Mouse (Mus musculus) T-cell, adult 2 months (primary cell): ENCODE results near the gene Dolpp1.

Experiments
- DNase-seq: peaks from one replicate; pipeline ENCODE4 v3.0.0; 2022; ENCODE audit warnings: low spot score

Dolpp1 gene

GRCm38 (mm10) chr2:30392114-30392576, at the start of gene Dolpp1:
Gene Dolpp1 (plus strand): TSS chr2:30392254.
- peak; percentile 99 for DNase-seq

- DNase-seq, result no peak
Observed at GRCm38 (mm10) chr2:30342544-30342943, 49.5 kb upstream of the Dolpp1 start.

GRCm38 (mm10) chr2:30343601-30344137, 48.4 kb upstream of the Dolpp1 start:
- no peak for DNase-seq

GRCm38 (mm10) chr2:30345971-30346676, 45.9 kb upstream of the Dolpp1 start:
- DNase-seq, result no peak

GRCm38 (mm10) chr2:30349196-30349595, 42.9 kb upstream of the Dolpp1 start:
- DNase-seq, result no peak

GRCm38 (mm10) chr2:30351149-30351548, 40.9 kb upstream of the Dolpp1 start:
- DNase-seq, result no peak

- no peak for DNase-seq
Observed at GRCm38 (mm10) chr2:30355861-30356260, 36.2 kb upstream of the Dolpp1 start.

GRCm38 (mm10) chr2:30356266-30356665, 35.8 kb upstream of the Dolpp1 start:
- DNase-seq, result no peak

GRCm38 (mm10) chr2:30356906-30357305, 35.1 kb upstream of the Dolpp1 start:
- DNase-seq, result no peak

- DNase-seq, result no peak
Observed at GRCm38 (mm10) chr2:30357552-30358510, 34.2 kb upstream of the Dolpp1 start.

GRCm38 (mm10) chr2:30358533-30359531, 33.2 kb upstream of the Dolpp1 start, which contains the start of gene Sh3glb2:
Gene Sh3glb2 (minus strand): TSS chr2:30359337.
- DNase-seq, result peak; percentile 82

- DNase-seq, result no peak
Observed at GRCm38 (mm10) chr2:30360626-30361025, 31.4 kb upstream of the Dolpp1 start.

- no peak for DNase-seq
Observed at GRCm38 (mm10) chr2:30362865-30363264, 29.2 kb upstream of the Dolpp1 start.

- DNase-seq, result peak; percentile 95
Observed at GRCm38 (mm10) chr2:30363773-30364650, 28.0 kb upstream of the Dolpp1 start, which contains the start of gene Miga2. Gene Miga2 (plus strand): TSS chr2:30364233.

GRCm38 (mm10) chr2:30365281-30366069, 26.6 kb upstream of the Dolpp1 start:
- no peak for DNase-seq

- no peak for DNase-seq
Observed at GRCm38 (mm10) chr2:30366203-30366602, 25.9 kb upstream of the Dolpp1 start.

GRCm38 (mm10) chr2:30371544-30371943, 20.5 kb upstream of the Dolpp1 start:
- DNase-seq, result no peak

GRCm38 (mm10) chr2:30372726-30373125, 19.3 kb upstream of the Dolpp1 start:
- DNase-seq, result no peak

GRCm38 (mm10) chr2:30375893-30376292, 16.2 kb upstream of the Dolpp1 start:
- DNase-seq, result no peak
